Mouse (Mus musculus) C2C12 (cell line): ENCODE measurements around the gene Eln.

Source experiments
- CEBPB ChIP-seq: IDR thresholded peaks from one replicate; pipeline ENCODE4 v1.6.1; 2011; ENCODE audit warnings: low read depth, mild to moderate bottlenecking, control low read depth, moderate library complexity
- CTCF ChIP-seq: IDR thresholded peaks from one replicate; pipeline ENCODE4 v1.5.1; 2011; ENCODE audit not compliant: control insufficient read depth, insufficient read depth, insufficient read length
- MAX ChIP-seq: IDR thresholded peaks from one replicate; pipeline ENCODE4 v1.6.1; 2011; ENCODE audit warnings: mild to moderate bottlenecking, control low read depth
- MYOD1 ChIP-seq: IDR thresholded peaks from one replicate; pipeline ENCODE4 v1.6.1; 2011; ENCODE audit warnings: low read depth; ENCODE audit not compliant: control insufficient read depth, insufficient read length
- USF1 ChIP-seq: IDR thresholded peaks from one replicate; pipeline ENCODE4 v1.6.1; 2011; ENCODE audit warnings: low read depth, mild to moderate bottlenecking, control low read depth, moderate library complexity

DNA sequence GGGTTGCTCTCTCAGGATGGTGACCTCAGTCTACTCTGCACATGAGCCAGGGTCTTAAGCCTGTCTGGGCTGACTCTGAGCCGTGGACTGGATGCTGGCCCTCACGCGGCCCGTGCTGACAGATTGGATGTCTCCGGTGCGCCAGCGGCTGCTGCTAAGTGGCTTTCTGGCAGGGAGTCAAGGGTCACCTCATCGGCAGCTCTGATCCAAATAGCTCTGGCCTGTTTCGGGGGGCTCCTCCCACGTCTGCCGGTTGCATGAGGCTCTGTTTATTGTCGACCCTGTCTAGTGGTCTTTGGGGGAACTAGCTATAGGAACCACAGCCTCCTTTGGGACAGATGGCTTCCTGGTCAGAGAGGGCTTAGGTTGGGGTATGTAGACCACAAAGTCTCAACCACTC, 41.1 kb upstream of the Eln start:
- TF ChIP-seq CTCF = no peak
- TF ChIP-seq MAX = no peak
- no peak for TF ChIP-seq MYOD1
- TF ChIP-seq USF1 = no peak
- no peak for TF ChIP-seq CEBPB
